Mouse (Mus musculus) midbrain, embryonic 12.5 days (tissue): ENCODE results near the gene Cxadr. TPM values are rescaled to one million over a fixed set of nuclear protein-coding genes. Genes with fewer than 3 reads are reported as not detected.
A peak's percentile ranks its signal among the peaks of the same experiment; 100 is the strongest.

ENCODE experiments used
- ATAC-seq: fragments of 200-750 bp; cut with Nextera tagmentation; 2 replicates; pipeline ENCODE4 v1.8.0; 2017; ENCODE audit warnings: low read depth, moderate TSS enrichment, moderate library complexity; ENCODE audit not compliant: low FRiP score
- H3K27ac ChIP-seq: fragments of 300-500 bp; sonication (generic); replicated peaks from 2 replicates; pipeline ENCODE4 v1.5.1; 2016; ENCODE audit warnings: mild to moderate bottlenecking
- H3K27me3 ChIP-seq: fragments of 300-500 bp; sonication (generic); 2 replicates; pipeline ENCODE4 v1.6.1; 2016; ENCODE audit warnings: mild to moderate bottlenecking
- H3K36me3 ChIP-seq: fragments of 300-500 bp; sonication (generic); 2 replicates; pipeline ENCODE4 v1.6.1; 2016
- H3K4me1 ChIP-seq: fragments of 300-500 bp; sonication (generic); 2 replicates; pipeline ENCODE4 v1.6.1; 2016
- H3K4me2 ChIP-seq: fragments of 300-500 bp; sonication (generic); replicated peaks from 2 replicates; pipeline ENCODE4 v1.6.1; 2016; ENCODE audit warnings: mild to moderate bottlenecking, moderate library complexity
- H3K4me3 ChIP-seq: fragments of 300-500 bp; sonication (generic); 2 replicates; pipeline ENCODE4 v1.5.1; 2016; ENCODE audit warnings: mild to moderate bottlenecking
- H3K9ac ChIP-seq: fragments of 300-500 bp; sonication (generic); replicated peaks from 2 replicates; pipeline ENCODE4 v1.6.1; 2016; ENCODE audit warnings: mild to moderate bottlenecking, moderate library complexity
- H3K9me3 ChIP-seq: fragments of 300-500 bp; sonication (generic); 2 replicates; pipeline ENCODE4 v1.6.1; 2016; ENCODE audit warnings: mild to moderate bottlenecking
- WGBS: fragments of 180-500 bp; shearing (Covaris S2); methylation state at CpG from one replicate; pipeline ENCODE4 v1.1.7; 2016; 5-methylcytosine and 5-hydroxymethylcytosine counted together
- polyA plus RNA-seq: library from polyadenylated mRNA; unstranded; fragments of >200 nt; fragmentation: Nextera tagmentation; extraction: Ambion mirVana; gene quantifications from 2 replicates; pipeline ENCODE4 v1.2.1, GENCODE M21; 2016

The Cxadr gene
- polyA plus RNA-seq, 1 experiment from 2014 or later: 116 TPM

GRCm38 (mm10) chr16:78280093-78280881, 21.0 kb upstream of the Cxadr start:
- no peak for ATAC-seq
- 0 out of 2 replicates have a peak, but pooled peaks cover 4% of the 10 kb centered on the region for H3K9me3 ChIP-seq
- H3K4me1 ChIP-seq: no peaks in the 10 kb centered on the region
- H3K36me3 ChIP-seq: no peaks in the 10 kb centered on the region
- H3K4me2 ChIP-seq: no peak overlapping the region
- 76% methylated on average over 5 of the region's 5 CpGs for WGBS
- H3K9ac ChIP-seq: no peak overlapping the region
- H3K4me3 ChIP-seq: no peak overlapping the region
- no peak overlapping the region for H3K27ac ChIP-seq
- no peaks in the 10 kb centered on the region for H3K27me3 ChIP-seq

- Histone ChIP-seq H3K27me3 (no peaks in the 10 kb centered on the region), H3K9ac (no peak overlapping the region), H3K36me3 (no peaks in the 10 kb centered on the region), H3K4me2 (no peak overlapping the region), H3K9me3 (no peaks in the 10 kb centered on the region), H3K4me3 (no peak overlapping the region), H3K4me1 (no peaks in the 10 kb centered on the region), H3K27ac (no peak overlapping the region)
- WGBS: 86% methylated on average over 5 of the region's 5 CpGs
- ATAC-seq: no peak
Measured at GRCm38 (mm10) chr16:78283231-78283630, 18.1 kb upstream of the Cxadr start.

GRCm38 (mm10) chr16:78294051-78294450, 7.2 kb upstream of the Cxadr start:
- ATAC-seq: no peak
- Histone ChIP-seq H3K4me2 (no peak overlapping the region), H3K9ac (no peak overlapping the region), H3K4me3 (no peak overlapping the region), H3K9me3 (no peaks in the 10 kb centered on the region), H3K4me1 (no peaks in the 10 kb centered on the region), H3K27ac (no peak overlapping the region), H3K27me3 (no peaks in the 10 kb centered on the region), H3K36me3 (no peaks in the 10 kb centered on the region)
- WGBS: 93% methylated on average over 1 of the region's 1 CpGs

GRCm38 (mm10) chr16:78294606-78295275, 6.5 kb upstream of the Cxadr start:
- no peak overlapping the region for H3K4me3 ChIP-seq
- H3K36me3 ChIP-seq: no peaks in the 10 kb centered on the region
- no peaks in the 10 kb centered on the region for H3K4me1 ChIP-seq
- no peak for ATAC-seq
- H3K4me2 ChIP-seq: no peak overlapping the region
- no peaks in the 10 kb centered on the region for H3K27me3 ChIP-seq
- no peak overlapping the region for H3K9ac ChIP-seq
- no peak overlapping the region for H3K27ac ChIP-seq
- 51% methylated on average over 5 of the region's 5 CpGs for WGBS
- no peaks in the 10 kb centered on the region for H3K9me3 ChIP-seq

GRCm38 (mm10) chr16:78295601-78296000, 5.7 kb upstream of the Cxadr start:
- Histone ChIP-seq H3K9ac (no peak overlapping the region), H3K4me1 (no peaks in the 10 kb centered on the region), H3K27me3 (no peaks in the 10 kb centered on the region), H3K36me3 (no peaks in the 10 kb centered on the region), H3K4me2 (no peak overlapping the region), H3K9me3 (no peaks in the 10 kb centered on the region), H3K4me3 (no peak overlapping the region), H3K27ac (no peak overlapping the region)
- WGBS: 55% methylated on average over 4 of the region's 4 CpGs
- ATAC-seq: no peak

- H3K27ac ChIP-seq: no peak overlapping the region
- no peak overlapping the region for H3K4me3 ChIP-seq
- WGBS: 72% methylated on average over 9 of the region's 9 CpGs
- H3K9ac ChIP-seq: no peak overlapping the region
- no peaks in the 10 kb centered on the region for H3K36me3 ChIP-seq
- H3K27me3 ChIP-seq: no peaks in the 10 kb centered on the region
- H3K4me1 ChIP-seq: no peaks in the 10 kb centered on the region
- no peak overlapping the region for H3K4me2 ChIP-seq
- no peak for ATAC-seq
- H3K9me3 ChIP-seq: no peaks in the 10 kb centered on the region
Measured at GRCm38 (mm10) chr16:78296114-78296513, 5.2 kb upstream of the Cxadr start.

- ATAC-seq: peak; percentile 64
- peak overlapping the region; percentile 74 for H3K4me2 ChIP-seq
- H3K36me3 ChIP-seq: peaks cover 11% of the 10 kb centered on the region; the same call in 1 of the 2 replicates
- H3K9me3 ChIP-seq: no peaks in the 10 kb centered on the region
- H3K27ac ChIP-seq: peak overlapping the region; percentile 91
- WGBS: under 1% methylated on average over 65 of the region's 65 CpGs
- peaks cover 18% of the 10 kb centered on the region for H3K4me1 ChIP-seq
- H3K4me3 ChIP-seq: peak overlapping the region; percentile 92
- H3K27me3 ChIP-seq: no peaks in the 10 kb centered on the region
- peak overlapping the region; percentile 92 for H3K9ac ChIP-seq
Measured at GRCm38 (mm10) chr16:78301831-78302677, 765 bp downstream of the Cxadr start.

- ATAC-seq: no peak
- Histone ChIP-seq H3K4me3 (peak overlapping the region; percentile 92), H3K9me3 (no peaks in the 10 kb centered on the region), H3K4me2 (peak overlapping the region; percentile 74), H3K27me3 (no peaks in the 10 kb centered on the region), H3K27ac (peak overlapping the region; percentile 91), H3K9ac (peak overlapping the region; percentile 92), H3K36me3 (peaks cover 16% of the 10 kb centered on the region; the same call in 1 of the 2 replicates), H3K4me1 (peaks cover 18% of the 10 kb centered on the region)
- 1% methylated on average over 10 of the region's 10 CpGs for WGBS
Measured at GRCm38 (mm10) chr16:78302678-78303050, 1.4 kb downstream of the Cxadr start.

GRCm38 (mm10) chr16:78305606-78306100, 4.4 kb downstream of the Cxadr start:
- no peaks in the 10 kb centered on the region for H3K9me3 ChIP-seq
- no peak overlapping the region for H3K27ac ChIP-seq
- H3K4me3 ChIP-seq: no peak overlapping the region
- H3K9ac ChIP-seq: no peak overlapping the region
- H3K4me2 ChIP-seq: no peak overlapping the region
- 85% methylated on average over 12 of the region's 12 CpGs for WGBS
- peaks cover 26% of the 10 kb centered on the region; the same call in 1 of the 2 replicates for H3K36me3 ChIP-seq
- ATAC-seq: no peak
- no peaks in the 10 kb centered on the region for H3K27me3 ChIP-seq
- peaks cover 21% of the 10 kb centered on the region for H3K4me1 ChIP-seq

GRCm38 (mm10) chr16:78306606-78307005, 5.3 kb downstream of the Cxadr start:
- no peak overlapping the region for H3K4me2 ChIP-seq
- H3K4me3 ChIP-seq: no peak overlapping the region
- H3K9ac ChIP-seq: no peak overlapping the region
- H3K27me3 ChIP-seq: no peaks in the 10 kb centered on the region
- H3K4me1 ChIP-seq: peaks cover 30% of the 10 kb centered on the region
- no peak for ATAC-seq
- H3K36me3 ChIP-seq: peaks cover 26% of the 10 kb centered on the region; the same call in 1 of the 2 replicates
- 90% methylated on average over 8 of the region's 8 CpGs for whole genome bisulfite sequencing
- no peaks in the 10 kb centered on the region for H3K9me3 ChIP-seq
- no peak overlapping the region for H3K27ac ChIP-seq

- Histone ChIP-seq H3K4me2 (no peak overlapping the region), H3K27me3 (no peaks in the 10 kb centered on the region), H3K27ac (no peak overlapping the region), H3K4me3 (no peak overlapping the region), H3K36me3 (peaks cover 26% of the 10 kb centered on the region; the same call in 1 of the 2 replicates), H3K9me3 (no peaks in the 10 kb centered on the region), H3K4me1 (peaks cover 39% of the 10 kb centered on the region), H3K9ac (no peak overlapping the region)
- ATAC-seq: no peak
- WGBS: 94% methylated on average over 16 of the region's 16 CpGs
Measured at GRCm38 (mm10) chr16:78307476-78308192, 6.3 kb downstream of the Cxadr start.
